Mouse (Mus musculus) hindbrain, embryonic 16.5 days (tissue): ENCODE data around the gene Wdr35. TPM values are rescaled to one million over a fixed set of nuclear protein-coding genes. Genes with fewer than 3 reads are reported as not detected.

Experiments
- ATAC-seq: fragments of 200-750 bp; cut with Nextera tagmentation; 2 replicates; pipeline ENCODE4 v1.8.0; 2017; ENCODE audit warnings: moderate TSS enrichment, moderate library complexity
- H3K27ac ChIP-seq: fragments of 300-500 bp; sonication (generic); 2 replicates; pipeline ENCODE4 v1.5.1; 2014; ENCODE audit warnings: low read depth, mild to moderate bottlenecking, control low read depth, low read length, moderate library complexity
- H3K27me3 ChIP-seq: fragments of 300-500 bp; sonication (generic); replicated peaks from 2 replicates; pipeline ENCODE4 v1.6.1; 2014; ENCODE audit warnings: low read length; ENCODE audit not compliant: control insufficient read depth, insufficient read depth
- H3K36me3 ChIP-seq: fragments of 300-500 bp; sonication (generic); 2 replicates; pipeline ENCODE4 v1.6.1; 2014; ENCODE audit warnings: mild to moderate bottlenecking, low read length, moderate library complexity, mixed read lengths; ENCODE audit not compliant: control insufficient read depth, insufficient read depth
- H3K4me1 ChIP-seq: fragments of 300-500 bp; sonication (generic); 2 replicates; pipeline ENCODE4 v1.6.1; 2014; ENCODE audit warnings: low read depth, low read length; ENCODE audit not compliant: control insufficient read depth, insufficient read depth
- H3K4me2 ChIP-seq: fragments of 300-500 bp; sonication (generic); 2 replicates; pipeline ENCODE4 v1.6.1; 2014; ENCODE audit warnings: mild to moderate bottlenecking, low read length, control low read depth, moderate library complexity
- H3K4me3 ChIP-seq: fragments of 300-500 bp; sonication (generic); 2 replicates; pipeline ENCODE4 v1.5.1; 2014; ENCODE audit warnings: mild to moderate bottlenecking, low read length, control low read depth, moderate library complexity
- H3K9ac ChIP-seq: fragments of 300-500 bp; sonication (generic); 2 replicates; pipeline ENCODE4 v1.6.1; 2014; ENCODE audit warnings: low read depth, mild to moderate bottlenecking, control low read depth, low read length, moderate library complexity
- H3K9me3 ChIP-seq: fragments of 300-500 bp; sonication (generic); 2 replicates; pipeline ENCODE4 v1.6.1; 2014; ENCODE audit warnings: mild to moderate bottlenecking, low read length, moderate library complexity; ENCODE audit not compliant: control insufficient read depth
- WGBS: fragments of 180-500 bp; shearing (Covaris S2); extraction: QIAGEN DNeasy Blood & Tissue Kit; methylation state at CpG from one replicate; pipeline ENCODE4 v1.1.7; 2014; 5-methylcytosine and 5-hydroxymethylcytosine counted together
- polyA plus RNA-seq: library from polyadenylated mRNA; unstranded; fragments of >200 nt; fragmentation: Nextera tagmentation; extraction: Ambion mirVana; gene quantifications from 2 replicates; pipeline ENCODE4 v1.2.1, GENCODE M21; 2015

The Wdr35 gene
- polyA plus RNA-seq, 1 experiment from 2014 or later, result 23.6 TPM

GRCm38 (mm10) chr12:9040686-9041085 is 67.0 kb downstream of the Wdr35 start:
- H3K4me3 ChIP-seq, result no peak overlapping the region
- ATAC-seq, result no peak
- no peaks in the 10 kb centered on the region for H3K36me3 ChIP-seq
- H3K27ac ChIP-seq, result no peak overlapping the region
- no peak overlapping the region for H3K4me2 ChIP-seq
- no peaks in the 10 kb centered on the region for H3K9me3 ChIP-seq
- no peaks in the 10 kb centered on the region for H3K4me1 ChIP-seq
- no peaks in the 10 kb centered on the region for H3K27me3 ChIP-seq
- 71% methylated on average over 7 of the region's 7 CpGs for WGBS
- H3K9ac ChIP-seq, result no peak overlapping the region

- no peaks in the 10 kb centered on the region for H3K36me3 ChIP-seq
- WGBS, result 72% methylated on average over 5 of the region's 5 CpGs
- no peak overlapping the region for H3K9ac ChIP-seq
- H3K4me1 ChIP-seq, result no peaks in the 10 kb centered on the region
- no peak overlapping the region for H3K4me3 ChIP-seq
- no peak overlapping the region for H3K27ac ChIP-seq
- no peaks in the 10 kb centered on the region for H3K27me3 ChIP-seq
- ATAC-seq, result no peak
- no peak overlapping the region for H3K4me2 ChIP-seq
- H3K9me3 ChIP-seq, result no peaks in the 10 kb centered on the region
Measured at GRCm38 (mm10) chr12:9042316-9042715, 68.6 kb downstream of the Wdr35 start.

DNA sequence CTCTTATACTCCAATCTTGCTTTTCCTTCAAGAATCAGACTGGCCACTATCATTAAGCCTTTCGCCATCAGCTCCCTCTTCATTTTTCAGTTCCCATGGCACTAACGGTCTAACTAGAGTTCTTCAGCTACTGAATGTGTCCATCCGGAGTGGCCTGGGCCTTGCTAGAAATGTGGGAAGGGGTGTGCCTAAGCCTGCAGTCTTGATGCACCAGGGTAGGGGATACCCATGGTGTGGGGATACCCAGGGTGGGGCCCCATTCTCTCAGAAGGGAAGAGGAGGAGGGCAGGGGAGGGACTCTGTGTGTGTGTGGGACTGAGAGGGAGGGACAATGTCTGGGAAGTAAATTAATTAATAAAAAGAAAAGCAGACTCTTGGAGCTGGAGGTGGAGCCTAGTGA is 69.1 kb downstream of the Wdr35 start:
- H3K27me3 ChIP-seq, result no peaks in the 10 kb centered on the region
- no peak overlapping the region for H3K4me2 ChIP-seq
- no peaks in the 10 kb centered on the region for H3K36me3 ChIP-seq
- H3K9ac ChIP-seq, result no peak overlapping the region
- H3K27ac ChIP-seq, result no peak overlapping the region
- ATAC-seq, result no peak
- H3K4me3 ChIP-seq, result no peak overlapping the region
- 90% methylated on average over 3 of the region's 3 CpGs for WGBS
- H3K9me3 ChIP-seq, result no peaks in the 10 kb centered on the region
- H3K4me1 ChIP-seq, result no peaks in the 10 kb centered on the region

- no peak overlapping the region for H3K9ac ChIP-seq
- ATAC-seq, result no peak
- H3K9me3 ChIP-seq, result no peaks in the 10 kb centered on the region
- H3K4me2 ChIP-seq, result no peak overlapping the region
- 97% methylated on average over 7 of the region's 7 CpGs for WGBS
- H3K4me1 ChIP-seq, result no peaks in the 10 kb centered on the region
- H3K27ac ChIP-seq, result no peak overlapping the region
- H3K36me3 ChIP-seq, result no peaks in the 10 kb centered on the region
- H3K27me3 ChIP-seq, result no peaks in the 10 kb centered on the region
- no peak overlapping the region for H3K4me3 ChIP-seq
Measured at GRCm38 (mm10) chr12:9044666-9045065, 71.0 kb downstream of the Wdr35 start.

- Histone ChIP-seq H3K27ac (no peak overlapping the region), H3K4me3 (no peak overlapping the region), H3K4me2 (no peak overlapping the region), H3K4me1 (no peaks in the 10 kb centered on the region), H3K9ac (no peak overlapping the region), H3K9me3 (no peaks in the 10 kb centered on the region), H3K36me3 (no peaks in the 10 kb centered on the region), H3K27me3 (no peaks in the 10 kb centered on the region)
- no peak for ATAC-seq
- WGBS, result 85% methylated on average over 4 of the region's 4 CpGs
Measured at GRCm38 (mm10) chr12:9046674-9047073, 73.0 kb downstream of the Wdr35 start.

DNA sequence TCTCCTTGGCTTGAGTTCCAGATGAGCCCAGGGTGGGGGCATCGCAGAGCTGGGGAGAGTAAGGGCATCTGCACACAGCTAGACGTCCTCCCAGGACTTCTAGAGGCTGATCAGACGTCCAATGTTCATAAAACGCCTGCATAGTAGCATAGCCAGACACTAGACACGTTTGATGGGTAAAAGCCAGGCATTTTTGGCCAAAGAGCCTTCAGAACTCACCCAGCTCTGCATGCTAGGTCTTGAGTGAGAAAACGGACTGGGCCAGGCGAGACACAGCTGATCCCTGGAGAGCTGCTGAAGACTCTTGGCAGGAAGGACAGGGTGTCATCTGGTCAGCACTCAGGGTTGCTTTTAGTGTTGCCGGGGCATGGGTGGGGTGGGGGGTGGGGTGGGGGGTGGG is 74.4 kb downstream of the Wdr35 start:
- no peaks in the 10 kb centered on the region for H3K27me3 ChIP-seq
- H3K4me3 ChIP-seq, result no peak overlapping the region
- H3K27ac ChIP-seq, result no peak overlapping the region
- WGBS, result 75% methylated on average over 8 of the region's 8 CpGs
- H3K4me1 ChIP-seq, result no peaks in the 10 kb centered on the region
- ATAC-seq, result no peak
- H3K4me2 ChIP-seq, result no peak overlapping the region
- no peak overlapping the region for H3K9ac ChIP-seq
- no peaks in the 10 kb centered on the region for H3K9me3 ChIP-seq
- H3K36me3 ChIP-seq, result no peaks in the 10 kb centered on the region

- no peaks in the 10 kb centered on the region for H3K9me3 ChIP-seq
- H3K27ac ChIP-seq, result no peak overlapping the region
- no peak overlapping the region for H3K4me3 ChIP-seq
- H3K4me2 ChIP-seq, result no peak overlapping the region
- H3K4me1 ChIP-seq, result no peaks in the 10 kb centered on the region
- no peaks in the 10 kb centered on the region for H3K27me3 ChIP-seq
- 56% methylated on average over 6 of the region's 6 CpGs for WGBS
- H3K9ac ChIP-seq, result no peak overlapping the region
- ATAC-seq, result no peak
- H3K36me3 ChIP-seq, result no peaks in the 10 kb centered on the region
Measured at GRCm38 (mm10) chr12:9050824-9051223, 77.1 kb downstream of the Wdr35 start.

GRCm38 (mm10) chr12:9052075-9052829 is 78.6 kb downstream of the Wdr35 start:
- H3K9ac ChIP-seq, result no peak overlapping the region
- H3K9me3 ChIP-seq, result no peaks in the 10 kb centered on the region
- WGBS, result 62% methylated on average over 8 of the region's 8 CpGs
- no peaks in the 10 kb centered on the region for H3K4me1 ChIP-seq
- no peak overlapping the region for H3K4me3 ChIP-seq
- H3K27me3 ChIP-seq, result no peaks in the 10 kb centered on the region
- no peak overlapping the region for H3K4me2 ChIP-seq
- peak; percentile 91 for ATAC-seq
- H3K36me3 ChIP-seq, result no peaks in the 10 kb centered on the region
- H3K27ac ChIP-seq, result no peak overlapping the region

GRCm38 (mm10) chr12:9053345-9053744 is 79.7 kb downstream of the Wdr35 start:
- Histone ChIP-seq H3K4me2 (no peak overlapping the region), H3K9ac (no peak overlapping the region), H3K4me3 (no peak overlapping the region), H3K27me3 (no peaks in the 10 kb centered on the region), H3K9me3 (no peaks in the 10 kb centered on the region), H3K4me1 (no peaks in the 10 kb centered on the region), H3K36me3 (no peaks in the 10 kb centered on the region), H3K27ac (no peak overlapping the region)
- ATAC-seq, result no peak
- 54% methylated on average over 7 of the region's 7 CpGs for WGBS
